Mouse (Mus musculus): ENCODE measurements around the gene Galnt2.

Gene Galnt2

GRCm38 (mm10) chr8:124370422-124371183 lies 139.4 kb downstream of the Galnt2 start:
- no peak for DNase-seq (ENCODE audit: low read depth, low spot score)

DNA sequence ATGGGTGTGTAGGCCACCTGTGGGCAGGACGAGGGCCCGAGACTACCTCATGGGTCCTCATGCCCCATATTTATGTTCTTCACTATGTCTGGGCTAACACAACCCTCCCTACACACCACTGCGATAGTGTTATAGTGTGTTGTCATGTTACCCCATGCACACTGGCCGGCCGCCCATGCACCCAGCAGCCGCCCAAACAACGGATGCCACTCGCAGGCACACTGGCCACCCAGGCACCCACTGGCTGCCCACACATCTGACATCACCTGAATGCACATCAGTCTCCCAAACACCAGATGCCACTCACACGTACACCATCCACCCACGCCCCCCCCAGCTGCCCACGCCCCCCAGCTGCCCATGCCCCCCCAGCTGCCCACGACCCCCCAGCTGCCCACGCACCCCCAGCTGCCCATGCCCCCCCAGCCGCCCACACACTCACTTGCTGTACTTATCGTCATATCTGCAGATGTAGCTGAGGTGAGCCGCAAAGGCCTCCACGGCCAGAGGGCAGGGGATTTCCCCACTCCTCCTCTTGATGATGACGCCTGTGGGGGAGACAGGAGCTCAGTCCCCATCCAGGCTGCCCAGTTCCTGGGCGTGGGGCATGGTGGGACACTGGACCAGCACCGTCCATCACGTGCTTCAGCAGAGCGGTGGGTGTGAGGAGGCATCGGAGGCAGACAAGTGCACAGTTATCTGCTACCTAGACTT lies 140.4 kb downstream of the Galnt2 start:
- DNase-seq (ENCODE audit: low read depth, low spot score), result no peak

GRCm38 (mm10) chr8:124373753-124374152 lies 142.6 kb downstream of the Galnt2 start:
- DNase-seq (ENCODE audit: low read depth, low spot score), result no peak

DNA sequence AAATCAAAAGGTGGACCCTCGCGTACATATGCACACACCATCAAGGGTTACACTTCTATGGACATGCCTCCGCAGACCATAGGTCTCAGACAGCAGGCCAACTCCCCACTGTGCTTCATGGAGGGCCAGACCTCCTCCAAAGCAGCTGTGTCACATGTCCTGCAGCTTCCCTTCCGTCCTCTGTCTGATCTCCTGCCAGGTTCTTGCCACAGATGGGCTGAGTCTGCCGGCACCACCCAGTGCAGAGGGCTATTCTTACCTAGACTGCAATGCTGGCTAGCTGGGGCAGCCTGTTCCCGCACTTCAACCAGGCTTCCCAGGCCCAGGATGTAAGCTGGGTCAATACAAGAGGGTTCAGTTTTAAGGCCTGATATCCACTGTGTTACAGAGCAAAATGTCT lies 144.0 kb downstream of the Galnt2 start:
- DNase-seq (ENCODE audit: low read depth, low spot score), result no peak

- DNase-seq (ENCODE audit: low read depth, low spot score), result no peak
Observed at GRCm38 (mm10) chr8:124375727-124376126, 144.5 kb downstream of the Galnt2 start.

DNA sequence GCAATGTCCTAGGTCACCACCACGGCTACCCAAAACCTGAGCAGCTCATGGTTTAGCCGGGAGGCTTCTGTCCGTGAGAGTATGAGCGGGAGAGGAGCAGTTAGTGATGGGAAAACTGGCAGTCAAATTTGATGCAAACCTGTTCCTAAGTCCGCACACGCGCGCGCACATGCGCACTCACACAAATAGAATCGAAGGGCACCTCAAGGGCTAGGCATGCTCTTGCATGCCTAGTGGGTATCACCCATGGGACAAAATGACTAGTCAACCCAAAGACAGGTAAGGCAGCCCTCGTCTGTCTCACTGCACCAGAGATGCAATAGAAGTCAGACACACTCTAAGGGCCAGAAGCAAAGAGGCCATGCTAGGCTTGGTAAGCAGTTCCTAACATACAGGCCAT lies 145.2 kb downstream of the Galnt2 start:
- no peak for DNase-seq (ENCODE audit: low read depth, low spot score)

DNA sequence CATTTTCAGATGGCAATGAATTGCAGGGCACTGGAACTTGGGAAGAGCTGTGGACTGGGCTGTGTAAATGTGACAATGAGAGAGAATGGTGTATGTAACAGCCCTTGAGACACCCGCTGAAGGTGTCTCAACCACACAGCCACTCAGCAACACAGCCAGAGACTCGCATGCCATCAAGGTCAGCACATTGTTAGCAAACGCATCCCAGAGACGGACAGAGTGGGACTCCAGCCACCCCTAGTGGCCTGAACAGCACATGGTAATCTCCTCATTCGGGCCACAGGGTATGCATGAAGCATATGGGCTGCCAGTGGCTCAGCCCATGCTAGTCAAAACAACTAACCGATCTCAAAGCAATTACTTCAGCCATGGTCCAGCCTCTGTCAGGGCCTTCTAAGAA lies 148.1 kb downstream of the Galnt2 start:
- no peak for DNase-seq (ENCODE audit: low read depth, low spot score)

GRCm38 (mm10) chr8:124382235-124382634 lies 151.0 kb downstream of the Galnt2 start:
- no peak for DNase-seq (ENCODE audit: low read depth, low spot score)

DNA sequence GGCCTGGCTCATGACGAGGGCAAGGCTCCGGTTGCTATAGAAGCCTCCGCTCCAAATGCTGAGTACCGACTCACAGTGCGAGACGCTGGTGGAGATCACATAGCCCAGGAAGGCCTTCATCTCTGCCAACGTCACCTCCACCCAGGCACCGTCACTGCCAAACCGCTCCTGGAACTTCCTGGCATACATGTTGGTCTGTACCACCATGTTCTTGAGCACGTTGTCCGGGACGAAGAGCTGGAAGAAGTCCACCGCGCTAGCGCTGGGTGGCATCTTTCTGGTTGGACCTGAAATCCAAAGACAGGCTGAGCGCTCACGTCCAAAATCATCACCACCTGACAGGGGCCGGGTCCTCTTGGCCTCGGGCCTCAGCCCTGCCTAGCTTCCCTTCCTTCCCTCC lies 153.1 kb downstream of the Galnt2 start:
- no peak for DNase-seq (ENCODE audit: low read depth, low spot score)

DNA sequence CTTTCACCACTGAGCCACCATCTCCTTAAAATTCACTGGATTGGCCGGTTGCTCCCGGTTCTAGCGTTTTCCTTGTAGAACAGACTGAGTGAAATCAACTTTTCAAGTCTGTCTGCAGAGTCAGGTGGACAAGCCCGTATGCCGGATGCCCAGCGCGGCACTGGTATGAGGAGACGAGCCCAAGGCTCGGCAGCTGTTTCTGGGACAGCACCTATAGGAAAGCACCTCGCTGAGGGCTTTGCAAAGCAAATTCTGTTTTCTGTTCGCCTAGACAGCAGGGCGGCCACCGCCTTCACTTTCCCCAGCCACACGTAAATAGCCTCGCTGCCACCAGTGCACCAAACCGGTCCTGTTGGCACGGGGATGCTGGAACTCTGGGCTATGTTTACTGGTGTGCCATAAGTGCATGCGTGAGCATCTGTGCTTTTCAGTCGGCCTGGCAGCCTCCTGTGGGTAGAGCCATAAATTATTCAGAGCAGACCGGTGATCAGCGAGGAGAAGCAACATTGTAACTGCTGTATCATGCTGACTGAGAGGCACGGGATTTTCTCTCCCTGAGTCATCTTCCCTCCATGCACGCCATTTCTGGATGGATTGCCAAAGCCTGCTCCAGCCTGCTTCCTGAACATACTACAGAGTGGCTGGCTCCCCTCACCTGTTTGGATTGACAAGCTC lies 155.2 kb downstream of the Galnt2 start:
- DNase-seq (ENCODE audit: low read depth, low spot score), result peak; percentile 30

DNA sequence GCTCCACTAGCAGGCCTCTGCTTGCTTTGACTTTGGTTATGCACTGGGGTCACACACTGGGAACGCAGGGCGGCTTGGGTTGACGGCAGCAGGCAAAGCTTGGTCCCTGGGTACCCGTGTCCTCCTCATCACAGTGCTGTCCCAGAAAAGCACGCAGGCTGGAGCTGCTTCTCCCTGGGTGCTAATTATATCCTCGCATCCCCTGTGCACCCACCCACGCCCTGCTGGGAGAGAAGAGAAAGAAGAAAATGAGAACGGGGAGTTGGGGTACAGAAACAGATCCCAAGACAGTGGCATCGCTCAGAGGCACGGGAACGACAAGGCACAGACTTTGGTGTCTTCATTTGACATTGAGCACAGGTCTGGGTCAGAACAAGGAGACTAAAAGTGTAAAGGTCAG lies 158.3 kb downstream of the Galnt2 start:
- no peak for DNase-seq (ENCODE audit: low read depth, low spot score)

GRCm38 (mm10) chr8:124391191-124391590 lies 160.0 kb downstream of the Galnt2 start:
- no peak for DNase-seq (ENCODE audit: low read depth, low spot score)

DNA sequence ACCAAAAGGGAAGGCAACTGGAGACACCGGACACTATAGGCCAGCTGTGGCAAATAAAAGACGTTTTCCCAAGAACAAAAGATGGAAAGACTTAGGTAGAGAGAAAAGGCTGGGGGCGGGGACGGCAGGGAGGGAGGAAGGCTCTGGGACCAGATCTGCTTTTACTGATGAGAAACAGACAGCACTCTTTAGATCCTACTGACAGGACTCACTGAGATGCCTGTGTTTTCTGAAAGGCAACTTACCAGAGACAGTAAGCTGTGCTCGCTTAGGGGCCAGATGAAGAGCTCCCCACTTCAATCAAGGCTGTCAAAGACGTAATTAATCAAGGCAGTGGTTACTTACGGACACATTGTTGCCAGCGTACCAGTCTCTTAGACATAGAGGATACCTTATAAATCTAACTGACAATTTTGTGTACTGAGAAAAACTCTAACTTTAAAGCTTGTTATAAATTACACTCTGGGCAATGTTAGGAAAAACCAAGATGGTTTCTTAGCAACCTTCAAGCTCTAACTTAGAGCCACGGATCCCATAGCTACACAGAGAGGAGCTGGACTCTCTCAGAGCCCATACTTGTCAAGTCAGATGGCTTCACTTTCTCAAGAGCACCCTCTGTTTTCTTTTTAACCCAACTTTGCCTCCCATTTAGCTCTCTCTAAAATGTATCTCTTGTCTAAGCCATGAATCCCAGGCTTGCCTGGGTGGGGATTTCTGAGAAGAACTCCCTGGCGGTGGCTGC lies 161.3 kb downstream of the Galnt2 start:
- DNase-seq (ENCODE audit: low read depth, low spot score), result no peak

GRCm38 (mm10) chr8:124393013-124393412 lies 161.8 kb downstream of the Galnt2 start:
- DNase-seq (ENCODE audit: low read depth, low spot score), result no peak

- no peak for DNase-seq (ENCODE audit: low read depth, low spot score)
Observed at GRCm38 (mm10) chr8:124393927-124394326, 162.7 kb downstream of the Galnt2 start.

DNA sequence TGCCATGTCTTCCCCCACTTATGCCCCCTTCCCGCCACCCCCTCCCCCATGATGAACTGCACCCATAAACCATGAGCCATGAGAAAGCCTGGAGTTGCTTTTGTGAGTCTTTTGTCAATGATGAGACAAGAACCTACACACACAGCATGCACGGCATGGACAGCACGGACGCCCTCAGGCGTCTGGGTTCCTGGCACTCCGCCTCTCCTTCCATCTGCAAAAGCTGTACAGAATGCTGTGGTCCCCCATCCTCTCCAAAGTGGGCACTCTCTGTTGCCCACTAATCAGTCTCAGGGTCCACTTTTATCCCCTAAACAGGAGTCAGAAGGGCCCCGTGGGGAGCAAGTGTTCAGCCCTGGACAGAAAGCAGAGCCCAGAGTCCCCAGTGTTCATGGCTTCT lies 163.8 kb downstream of the Galnt2 start:
- no peak for DNase-seq (ENCODE audit: low read depth, low spot score)

All from brain, embryonic 18.5 days (tissue).